Mouse (Mus musculus) activated CD4-positive, CD25-positive, alpha-beta regulatory T cell, adult 9 weeks (primary cell): ENCODE data around the gene Olfm1. TPM values are rescaled to one million over a fixed set of nuclear protein-coding genes. Genes with fewer than 3 reads are reported as not detected.

Experiments
- polyA plus RNA-seq: library from polyadenylated mRNA; unstranded; fragments of 100-300 nt; shearing (Covaris generic); gene quantifications from one replicate; pipeline ENCODE4 v1.2.1, GENCODE M21; 2017

Gene Olfm1
- not detected for polyA plus RNA-seq

GRCm38 (mm10) chr2:28192821-28193689, at the start of gene Olfm1:
Olfm1 (plus strand) TSS chr2:28192992.

Other genes with a start within 250 kb of the Olfm1 start
- gene Fcnb, start 108.1 kb upstream of the Olfm1 start, polyA plus RNA-seq = not detected